Mouse (Mus musculus): ENCODE measurements around the gene Trak1.
"Not testable (repeated sequence)": the region's sequence is repeated elsewhere in the genome, so short reads cannot be mapped to it uniquely, and the experiment has no call there.

The Trak1 gene

DNA sequence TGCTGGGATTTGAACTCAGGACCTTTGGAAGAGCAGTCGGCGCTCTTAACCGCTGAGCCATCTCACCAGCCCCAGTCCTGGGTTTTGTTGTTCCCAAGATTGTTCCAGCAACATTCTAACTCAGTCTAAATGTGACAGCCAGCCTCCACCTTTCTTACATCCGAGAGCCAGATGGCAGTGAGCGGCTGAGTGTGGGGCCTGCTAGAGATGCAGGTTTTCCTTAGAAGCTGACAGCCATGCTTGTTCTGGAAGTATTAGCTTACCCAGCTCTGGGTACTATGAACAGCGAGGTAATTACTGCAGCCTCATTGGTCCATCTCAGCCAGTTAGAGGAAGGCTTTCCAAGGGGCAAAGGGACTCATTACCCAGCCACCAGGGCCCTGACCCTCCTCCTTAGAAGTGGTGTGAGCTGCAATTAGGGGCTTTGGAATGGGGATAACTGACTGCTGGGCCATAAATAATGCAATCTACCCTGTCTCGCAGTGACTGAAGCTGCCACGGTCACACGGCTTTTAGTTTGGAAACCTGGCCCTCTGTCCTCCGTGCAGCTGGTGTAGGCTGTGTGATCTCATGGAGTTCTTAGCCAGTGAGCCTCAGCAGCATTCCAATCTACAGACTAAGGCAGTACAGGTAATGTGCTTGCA is 22.1 kb downstream of the Trak1 start:
- in situ Hi-C loops (cut with MboI, MseI): no loop called here

DNA sequence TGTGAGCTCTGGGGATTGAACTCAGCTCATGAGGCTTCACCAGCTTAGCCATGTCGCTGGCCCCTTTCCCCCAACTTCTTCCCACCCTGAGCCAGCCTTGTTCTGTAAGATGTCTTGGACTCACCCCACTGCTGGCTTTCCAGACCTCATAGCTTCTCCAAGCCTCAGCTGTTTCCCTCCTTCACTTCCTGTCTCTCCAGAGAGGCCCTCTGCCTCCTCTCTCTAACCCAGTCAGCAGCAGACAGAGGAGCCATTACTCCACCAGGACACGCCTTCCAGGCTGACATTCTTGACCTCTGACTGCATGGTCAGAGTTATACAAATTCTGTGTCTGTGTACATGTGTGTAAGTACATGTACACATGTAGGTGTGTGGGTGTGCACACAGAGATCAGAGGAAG is 23.1 kb downstream of the Trak1 start:
- in situ Hi-C loops (cut with MboI, MseI): no loop called here

DNA sequence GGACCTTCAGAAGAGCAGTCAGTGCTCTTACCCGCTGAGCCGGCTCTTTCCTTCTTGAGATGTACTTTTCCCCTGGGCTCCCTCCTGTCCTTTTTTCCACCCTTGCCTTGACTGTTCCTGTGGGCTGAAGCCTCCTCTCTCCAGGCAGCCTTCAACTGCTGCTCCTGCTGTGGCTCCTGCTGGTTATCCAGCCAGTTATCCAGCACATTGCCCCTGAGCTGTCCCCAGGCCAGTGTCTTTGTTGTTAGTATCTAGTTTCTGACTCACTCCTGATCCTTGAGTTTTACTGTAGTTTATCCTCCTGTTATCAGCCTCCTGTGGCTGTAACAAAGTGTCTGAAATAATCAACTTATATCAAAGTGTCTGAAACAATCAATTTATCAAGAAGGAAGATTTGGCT is 23.8 kb downstream of the Trak1 start:
- in situ Hi-C loops (cut with MboI, MseI): no loop called here

DNA sequence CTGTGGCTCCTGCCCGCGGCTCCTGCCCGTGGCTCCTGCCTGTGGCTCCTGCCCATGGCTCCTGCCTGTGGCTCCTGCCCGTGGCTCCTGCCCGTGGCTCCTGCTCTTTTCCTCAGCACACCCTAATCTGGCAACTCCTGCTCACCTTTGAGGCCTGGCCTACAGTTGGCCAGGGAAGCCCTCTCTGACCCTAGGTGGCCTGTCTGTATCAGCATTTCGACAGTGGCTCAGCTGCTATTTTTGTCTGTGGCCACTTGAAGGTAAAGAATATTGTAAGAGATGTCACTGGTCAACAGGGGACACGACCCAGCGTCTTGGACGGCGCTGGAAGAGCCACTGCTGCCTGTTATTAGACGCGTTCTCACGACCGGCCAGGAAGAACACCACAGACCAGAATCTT is 24.7 kb downstream of the Trak1 start:
- in situ Hi-C loops (cut with MboI, MseI): no loop called here

DNA sequence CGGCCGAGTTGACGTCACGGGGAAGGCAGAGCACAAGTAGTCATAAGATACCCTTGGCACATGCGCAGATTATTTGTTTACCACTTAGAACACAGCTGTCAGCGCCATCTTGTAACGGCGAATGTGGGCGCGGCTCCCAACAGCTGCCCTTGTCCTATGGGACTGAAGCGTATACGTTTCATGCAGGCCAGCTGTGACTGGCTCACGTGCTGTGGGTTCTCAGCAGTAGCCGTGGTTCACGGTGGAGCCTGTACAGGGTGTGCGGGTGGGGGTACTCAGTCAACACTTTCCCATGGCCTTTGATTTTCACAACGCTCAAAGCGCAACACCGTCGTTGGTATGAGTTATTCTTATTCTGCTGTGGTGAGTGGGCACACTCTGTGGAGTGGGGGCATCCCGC is 31.0 kb downstream of the Trak1 start:
- in situ Hi-C loops (cut with MboI, MseI): not testable (repeated sequence)

DNA sequence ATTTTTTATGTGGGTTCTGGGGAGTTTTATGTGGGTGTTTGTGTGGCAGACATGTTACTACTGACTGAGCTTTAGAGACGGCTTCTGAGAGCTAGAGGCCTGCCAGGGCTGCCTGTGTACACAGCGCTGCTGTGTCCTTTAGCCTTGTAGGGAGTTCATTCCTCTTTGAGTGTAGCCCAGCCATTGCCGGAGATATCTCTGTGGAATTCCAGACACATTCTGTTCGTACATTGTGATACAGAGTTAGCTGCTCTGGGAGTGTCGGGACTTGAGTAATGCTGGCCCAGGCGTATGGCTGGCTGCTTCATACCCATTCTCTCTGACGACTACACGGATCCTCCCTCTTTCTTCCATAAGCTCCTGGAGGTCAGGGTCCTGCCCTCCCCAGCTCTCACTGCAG is 31.9 kb downstream of the Trak1 start:
- in situ Hi-C loops (cut with MboI, MseI): no loop called here

DNA sequence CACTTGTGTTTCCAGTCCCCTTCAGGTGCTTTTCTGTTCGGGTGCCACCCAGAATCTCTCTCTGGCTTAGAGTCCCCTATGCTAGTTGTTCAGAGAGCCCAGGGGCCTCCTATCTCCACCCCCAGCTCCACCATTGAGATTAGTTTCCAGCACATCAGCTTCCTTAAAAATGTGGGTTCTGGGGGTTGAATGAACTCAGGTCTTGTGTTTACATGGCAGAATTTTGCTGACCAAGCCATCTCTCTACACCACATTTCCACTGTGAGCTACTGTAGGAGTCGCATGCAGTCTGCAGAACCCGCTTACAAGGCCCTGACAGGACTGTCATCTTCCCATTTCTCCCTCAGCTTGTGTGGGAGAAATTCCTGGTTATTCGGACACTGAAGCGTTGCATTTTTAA is 32.8 kb downstream of the Trak1 start:
- in situ Hi-C loops (cut with MboI, MseI): no loop called here

DNA sequence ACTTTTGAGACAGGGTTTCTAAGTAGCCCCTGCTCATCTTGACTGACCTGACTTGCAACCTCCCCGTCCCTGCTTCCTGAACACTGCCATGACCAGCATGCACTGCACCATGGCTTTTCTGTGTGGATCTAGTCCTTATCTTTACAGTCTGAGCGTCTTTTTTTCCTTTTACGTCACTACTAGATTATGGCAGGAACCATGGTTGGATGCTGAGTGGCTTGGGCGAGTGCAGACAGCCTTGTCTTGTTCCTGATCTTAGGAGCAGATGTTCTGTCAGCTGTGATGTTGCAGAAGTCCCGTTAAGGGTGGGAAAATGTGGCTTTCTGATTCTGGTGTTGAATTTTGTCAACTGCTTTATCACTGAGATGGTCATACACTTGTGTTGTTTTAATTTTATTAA is 34.1 kb downstream of the Trak1 start:
- in situ Hi-C loops (cut with MboI, MseI): no loop called here

DNA sequence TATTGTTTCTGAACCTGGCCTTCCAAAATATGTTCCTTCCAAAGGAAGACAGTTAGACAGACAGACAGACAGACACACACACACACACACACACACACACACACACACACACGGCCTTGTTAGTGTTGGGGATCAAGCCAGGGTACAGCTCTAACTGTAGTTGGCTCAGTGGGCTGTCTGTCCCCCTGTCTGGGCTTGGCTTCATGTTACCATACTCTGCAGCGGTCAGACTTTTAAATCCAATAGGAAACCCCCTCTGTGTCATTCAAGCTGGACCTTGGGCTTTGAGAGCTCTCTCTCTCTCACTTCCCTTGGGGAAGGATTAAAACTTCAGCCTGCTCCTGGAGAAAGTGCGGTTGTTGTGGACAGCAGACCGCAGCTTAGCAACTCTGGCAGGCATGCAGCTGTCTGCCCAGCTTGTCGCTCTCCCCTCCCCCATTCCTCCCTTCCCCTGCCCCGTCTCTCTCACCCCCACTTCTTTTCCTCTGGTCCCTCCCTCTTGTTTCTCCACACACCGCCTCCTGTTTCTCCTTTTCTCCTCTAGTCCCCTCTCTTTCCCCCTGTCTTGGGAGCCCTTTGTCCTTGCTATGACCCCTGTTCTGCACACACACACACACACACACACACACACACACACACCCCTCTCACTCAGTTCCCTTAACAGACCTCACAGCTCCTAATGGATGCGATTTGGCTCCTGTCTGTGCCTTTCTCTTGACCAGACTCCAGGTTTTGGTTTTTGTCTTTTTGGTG is 34.8 kb downstream of the Trak1 start:
- in situ Hi-C loops (cut with MboI, MseI): no loop called here

DNA sequence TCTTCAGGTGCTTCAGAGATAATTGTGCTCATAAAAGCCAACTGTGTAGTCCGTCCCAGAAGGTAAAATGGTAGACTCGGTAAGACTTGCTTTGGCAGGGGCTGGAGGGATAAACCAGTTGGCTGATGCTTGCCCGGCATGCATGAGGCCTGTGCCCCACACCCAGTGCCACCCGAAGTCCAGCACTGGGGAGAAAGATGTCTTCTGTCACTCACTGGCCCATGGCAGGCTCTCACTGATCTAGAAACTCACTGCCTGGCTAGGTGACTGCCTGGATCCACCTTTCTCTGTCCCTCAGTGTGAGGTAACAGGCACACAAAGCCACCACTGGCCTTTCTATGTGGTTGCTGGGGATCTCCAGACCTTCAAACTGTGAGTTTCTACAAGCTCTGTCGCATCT is 36.3 kb downstream of the Trak1 start:
- in situ Hi-C loops (cut with MboI, MseI): no loop called here

DNA sequence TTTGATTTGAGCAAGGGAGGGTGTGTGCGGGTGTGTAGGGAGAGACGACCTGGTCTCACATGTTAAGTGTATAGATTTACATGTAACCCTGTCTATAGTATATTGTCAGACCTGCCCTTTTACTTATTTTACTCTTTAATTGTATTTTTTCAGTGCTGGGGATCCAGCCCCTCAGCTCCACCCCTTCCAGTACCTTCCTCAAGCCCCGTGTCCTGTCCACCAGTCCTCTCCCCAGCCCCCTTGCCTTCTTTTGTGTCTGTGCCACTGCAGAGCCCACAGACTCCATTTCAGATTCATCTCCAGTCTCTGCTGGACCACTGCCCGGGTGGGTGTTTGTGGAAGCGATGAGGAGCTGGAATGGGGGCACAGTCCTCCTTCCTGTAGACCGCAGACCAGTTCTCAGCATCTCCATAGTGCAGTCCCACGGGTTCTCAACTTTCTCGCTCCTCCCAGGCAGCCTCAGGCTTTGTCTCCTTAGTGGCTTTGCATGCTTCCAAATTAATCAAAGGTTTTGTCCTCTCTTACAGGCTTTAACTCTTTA is 37.1 kb downstream of the Trak1 start:
- in situ Hi-C loops (cut with MboI, MseI): no loop called here

DNA sequence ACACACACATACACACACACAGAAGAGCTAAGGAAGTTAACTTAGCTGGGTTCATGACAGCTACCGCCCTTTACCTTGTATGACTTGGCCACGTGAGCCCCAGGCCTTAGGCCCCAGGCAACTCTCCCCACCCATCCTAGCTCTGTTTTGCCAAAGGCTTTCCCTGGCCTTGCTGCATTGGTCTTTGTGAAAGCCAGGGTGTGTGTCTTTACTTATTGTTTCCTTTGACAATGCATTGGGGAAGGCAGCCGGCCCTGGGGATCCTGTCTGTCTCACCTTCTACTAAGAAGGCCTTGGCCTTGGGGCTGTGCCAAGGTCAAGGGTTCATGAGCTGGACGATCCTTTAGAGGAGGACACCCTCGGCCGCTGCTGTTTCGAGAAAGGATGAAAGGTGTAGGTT is 38.3 kb downstream of the Trak1 start:
- in situ Hi-C loops (cut with MboI, MseI): no loop called here

DNA sequence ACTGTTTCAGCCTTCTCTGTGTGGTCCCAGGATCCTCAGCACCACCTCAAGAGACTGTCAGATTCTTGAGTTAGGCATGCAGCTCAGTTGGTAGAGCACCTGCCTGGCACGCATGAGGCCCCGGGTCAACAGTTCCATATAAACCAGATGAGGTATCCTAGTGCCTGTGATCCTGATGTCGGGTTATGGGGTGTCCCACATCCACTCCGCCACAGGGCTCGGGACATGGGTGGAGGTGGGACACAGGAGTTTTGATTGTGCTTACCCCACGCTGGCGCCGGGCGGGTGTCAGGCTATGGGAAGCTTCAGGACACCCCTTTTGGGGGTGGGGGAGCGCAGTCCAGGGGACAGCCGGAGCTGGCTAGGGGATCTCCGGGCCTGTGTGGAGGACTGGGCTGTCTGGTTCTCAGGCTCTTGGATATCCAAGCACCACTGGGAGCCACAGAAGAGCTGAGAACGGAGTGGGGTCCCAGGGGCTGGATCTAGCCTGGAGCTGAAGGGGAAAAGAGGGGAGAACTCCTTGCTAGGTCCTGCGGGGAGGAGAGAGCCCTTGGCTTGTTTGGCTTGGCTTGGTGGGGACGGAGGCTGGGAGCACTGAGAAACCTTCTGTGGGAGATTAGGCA is 39.1 kb downstream of the Trak1 start:
- in situ Hi-C loops (cut with MboI, MseI): no loop called here

DNA sequence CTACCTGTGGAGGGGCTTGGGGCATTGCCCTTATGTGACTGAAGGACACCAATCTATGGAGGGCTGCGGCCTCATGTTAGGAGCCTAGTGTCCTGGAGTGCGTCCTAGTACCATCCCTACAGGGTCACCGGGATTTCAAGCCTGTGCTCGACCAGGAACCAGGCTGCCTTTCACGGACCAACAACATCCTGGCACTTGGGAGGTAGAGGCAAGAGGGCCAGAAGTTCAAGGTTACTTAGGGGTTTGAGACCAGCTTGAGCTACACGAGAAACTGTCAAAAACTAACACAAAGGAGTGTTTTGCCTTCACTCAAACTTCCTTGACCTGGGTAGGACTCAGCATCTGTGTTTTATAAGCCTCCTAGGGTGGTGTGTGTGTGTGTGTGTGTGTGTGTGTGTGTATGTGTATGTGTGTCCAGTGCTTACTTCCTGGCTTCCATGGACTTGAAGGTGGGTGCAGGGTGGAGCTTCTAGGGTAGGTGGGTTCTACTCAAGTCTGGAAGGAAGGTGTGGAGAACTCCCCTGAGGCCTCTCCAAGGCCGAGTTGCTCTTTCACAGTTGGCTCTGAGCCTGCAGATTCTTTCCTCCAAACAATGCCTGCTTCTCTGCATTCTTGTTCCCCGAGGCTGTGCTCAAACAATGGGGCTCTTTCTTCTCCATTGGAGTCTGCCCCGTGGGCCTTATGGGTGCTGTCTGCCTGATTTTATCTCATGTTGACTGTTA is 40.1 kb downstream of the Trak1 start:
- in situ Hi-C loops (cut with MboI, MseI): no loop called here

DNA sequence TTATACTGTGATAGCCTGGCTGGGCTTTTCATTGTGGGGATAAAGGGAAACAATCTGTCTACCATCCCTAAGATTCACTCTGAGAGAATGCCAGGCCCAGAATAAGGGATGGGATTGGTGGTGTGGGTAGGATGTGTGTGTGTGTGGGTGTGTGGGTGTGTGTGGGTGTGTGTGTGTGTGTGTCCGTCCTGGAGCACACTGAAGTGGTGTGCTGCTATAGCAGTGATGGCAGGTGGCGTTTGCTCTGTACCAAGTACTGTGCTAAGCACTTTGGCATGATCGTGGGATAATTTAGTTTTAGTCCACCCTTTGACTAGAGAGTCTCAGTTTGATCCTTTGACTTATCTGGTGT is 40.6 kb downstream of the Trak1 start:
- in situ Hi-C loops (cut with MboI, MseI): no loop called here

DNA sequence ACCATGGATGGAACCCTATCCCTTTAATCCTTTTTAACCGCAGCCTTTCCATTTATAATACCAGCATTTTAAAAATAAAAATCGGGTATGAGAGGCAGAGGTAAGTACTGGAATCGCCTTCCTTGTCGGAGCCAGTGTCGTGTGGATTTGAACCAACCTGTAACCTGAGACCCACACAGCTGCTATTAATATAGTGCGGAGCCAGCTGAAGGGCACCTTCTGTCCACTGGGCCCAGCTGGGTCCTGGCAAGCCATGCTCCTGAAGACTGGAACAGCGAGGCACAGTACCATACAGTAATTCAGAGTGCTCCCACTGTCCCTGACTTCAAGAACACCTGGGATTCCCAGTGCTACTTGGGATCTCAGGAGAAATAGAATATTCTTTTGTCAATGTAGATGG is 44.5 kb downstream of the Trak1 start:
- in situ Hi-C loops (cut with MboI, MseI): no loop called here

DNA sequence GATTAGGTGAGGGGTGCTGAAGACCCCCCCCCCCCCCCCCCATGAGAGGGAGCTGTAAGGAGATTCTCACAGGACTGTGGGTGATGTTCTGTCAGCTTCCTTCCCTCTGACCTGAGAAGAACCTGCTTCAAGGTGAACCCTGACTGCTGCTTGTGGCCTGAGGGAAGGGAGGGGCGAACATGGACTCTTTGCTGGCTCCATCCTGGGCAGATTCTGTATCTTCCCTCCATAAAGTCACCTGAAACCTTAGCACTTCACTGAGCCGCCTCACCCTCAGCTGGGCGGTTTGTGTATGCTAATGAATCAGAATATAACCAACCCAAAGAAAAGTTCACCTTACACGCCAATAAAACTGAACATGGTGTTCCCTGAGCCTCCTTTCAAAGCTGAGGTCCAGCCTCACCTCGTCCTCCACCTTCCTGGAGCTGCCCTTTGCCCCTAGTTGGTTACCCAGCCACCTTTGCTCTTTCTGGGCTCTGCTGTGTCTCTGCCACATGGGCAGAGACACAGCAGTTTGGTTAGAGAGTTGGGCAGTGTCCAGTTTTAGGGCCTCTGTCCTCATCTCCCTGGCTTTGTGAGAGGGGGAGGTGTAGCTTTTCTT is 45.3 kb downstream of the Trak1 start:
- in situ Hi-C loops (cut with MboI, MseI): no loop called here

DNA sequence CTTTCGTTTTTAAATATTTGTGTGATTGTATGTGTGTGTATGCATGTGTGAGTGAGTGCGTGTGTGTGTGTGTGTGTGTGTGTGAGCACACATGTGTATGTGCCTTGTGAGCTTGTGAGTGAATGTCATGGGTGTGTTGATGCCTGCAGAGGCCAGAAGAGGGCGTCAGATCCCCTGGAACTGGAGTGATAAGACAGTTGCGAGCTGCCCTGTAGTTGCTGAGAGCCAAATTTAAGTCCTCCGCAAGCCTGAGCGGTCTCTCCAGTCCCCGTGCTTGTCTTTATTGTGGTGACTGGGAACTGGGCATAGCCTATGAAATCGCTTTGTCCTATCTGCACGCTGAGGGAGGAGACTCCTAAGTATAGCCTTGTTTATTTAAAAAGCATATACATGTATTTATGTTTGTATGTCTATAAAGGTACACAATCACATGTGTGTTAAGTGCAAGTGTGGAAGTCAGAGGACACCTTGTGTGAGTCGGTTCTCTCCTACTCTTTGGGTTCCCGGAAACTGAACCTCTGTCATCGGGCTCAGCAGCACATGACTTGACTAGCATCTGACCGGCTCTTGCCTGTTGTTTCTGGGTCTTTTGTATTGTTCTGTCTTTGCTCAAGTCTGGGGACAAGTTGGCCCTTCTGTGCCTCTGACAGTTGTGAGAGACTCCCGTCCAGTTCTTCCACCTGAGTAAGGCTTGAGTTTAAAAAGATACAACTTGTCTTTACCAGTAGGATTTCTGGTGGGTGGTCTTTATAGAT is 46.0 kb downstream of the Trak1 start:
- in situ Hi-C loops (cut with MboI, MseI): no loop called here

DNA sequence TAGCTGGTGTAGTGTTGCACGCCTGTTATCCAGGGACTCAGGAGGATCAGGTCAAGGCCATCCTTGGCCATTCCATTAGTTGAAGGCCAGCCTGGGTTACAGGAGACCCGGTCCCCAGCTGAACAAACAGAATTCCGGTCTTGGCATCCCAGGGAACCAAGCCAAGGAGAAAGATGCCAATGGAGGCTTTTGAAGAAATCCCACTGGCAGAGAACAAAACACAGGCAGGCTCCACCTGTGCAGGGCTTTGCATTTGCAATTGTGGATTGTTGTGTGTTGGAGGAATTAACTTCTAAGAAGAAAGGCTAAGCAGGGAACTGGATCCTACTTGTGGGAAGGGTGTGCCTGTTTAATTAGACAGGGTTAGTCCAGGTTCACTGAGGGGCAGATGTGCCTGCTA is 47.0 kb downstream of the Trak1 start:
- in situ Hi-C loops (cut with MboI, MseI): no loop called here

DNA sequence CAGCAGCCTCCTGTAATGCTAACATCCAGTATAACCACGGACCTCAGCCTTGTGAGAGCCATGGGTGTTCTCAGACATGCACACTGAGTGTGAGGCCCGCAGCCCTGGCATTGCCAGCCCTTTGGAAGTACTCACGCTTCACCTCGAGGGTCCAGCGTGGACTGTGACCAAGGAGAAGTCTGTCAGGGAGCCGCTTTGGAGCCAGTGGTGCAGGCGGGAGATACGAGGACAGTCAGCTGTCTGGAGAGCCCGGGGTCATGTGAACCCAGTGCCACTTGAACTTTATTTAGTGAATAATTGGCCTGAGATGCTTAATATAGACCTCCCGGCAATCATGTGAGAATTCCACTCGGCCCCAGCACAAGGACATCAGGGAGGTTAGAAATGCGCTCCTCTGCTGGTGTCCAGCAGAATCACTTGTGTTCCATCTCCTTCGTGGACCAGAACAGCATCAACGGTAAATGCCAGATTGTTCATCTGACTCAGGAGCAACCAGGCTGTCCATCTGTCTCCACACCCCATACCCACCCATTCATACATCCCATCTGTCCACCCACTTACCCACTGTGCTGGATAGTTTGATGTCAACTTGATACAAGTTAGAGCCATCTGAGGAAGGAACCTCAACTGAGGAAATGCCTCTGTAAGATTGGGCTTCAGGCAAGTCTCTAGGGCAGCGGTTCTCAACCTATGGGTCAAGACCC is 48.3 kb downstream of the Trak1 start:
- in situ Hi-C loops (cut with MboI, MseI): no loop called here

DNA sequence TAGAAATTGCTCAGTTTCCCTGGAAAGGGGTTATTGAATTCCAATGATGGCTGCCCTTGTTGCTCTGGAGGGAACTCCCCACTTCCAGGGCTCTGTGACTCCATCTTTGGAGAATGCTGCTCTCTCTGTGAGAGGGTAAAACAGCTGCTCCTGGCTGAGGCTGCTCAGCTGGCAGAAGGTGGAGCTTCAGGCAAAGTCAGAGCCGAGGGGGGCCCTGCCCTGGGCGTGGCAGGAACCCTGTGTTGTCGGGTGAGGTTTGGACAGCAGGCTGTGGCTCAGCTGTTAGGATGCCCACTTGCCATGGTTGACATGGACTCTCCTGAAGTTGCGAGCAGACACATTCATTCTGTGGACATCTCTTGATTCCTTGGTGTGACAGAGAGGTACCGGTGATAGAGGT is 49.3 kb downstream of the Trak1 start:
- in situ Hi-C loops (cut with MboI, MseI): no loop called here
